9 mouse cellular contexts compared by ENCODE assay signal in genomic region chr14:24747471-24747795, GRCm38 (mm10).
DNase-seq lines count a peak whose midpoint lies in the region; ATAC-seq lines count a peak whose summit lies in the region.
"Had no signal": no experiment of that assay in that cellular context is flagged by ENCODE, and none has a peak within 500 bp of the region (broad histone marks: within the 10 kb centered on the region; RNA-seq: fewer than 3 reads in every experiment).

No protein-coding gene starts in this region.

- H3K4me2 ChIP-seq in heart, embryonic 14.5 days (ENCODE audit: low read length), result no peak overlapping the region
- no peak overlapping the region for H3K4me2 ChIP-seq in midbrain, embryonic 11.5 days

- H3K27ac ChIP-seq in heart, embryonic 14.5 days (replicated peaks in 1 of 2; ENCODE audit: control insufficient read depth in 1 of 2, insufficient read depth in 1 of 2, low read depth in 2 of 2, low read length in 2 of 2), result peak overlapping the region; percentile 85 to 88
- peak overlapping the region; percentile 7; the same call in 1 of the 2 replicates for H3K27ac ChIP-seq in midbrain, embryonic 10.5 days (replicated peaks)
- no peak overlapping the region for H3K27ac ChIP-seq in midbrain, embryonic 11.5 days (ENCODE audit: low read depth, low read length)
- peak overlapping the region; percentile 66 for H3K27ac ChIP-seq in limb, embryonic 10.5 days

- H3K9me3 ChIP-seq in heart, embryonic 14.5 days (ENCODE audit: control insufficient read depth, low read length), result no peaks in the 10 kb centered on the region
- no peaks in the 10 kb centered on the region for H3K9me3 ChIP-seq in midbrain, embryonic 10.5 days (replicated peaks)
- H3K9me3 ChIP-seq in midbrain, embryonic 11.5 days (ENCODE audit: control insufficient read depth, low read length), result no peaks in the 10 kb centered on the region
- H3K9me3 ChIP-seq in limb, embryonic 10.5 days (replicated peaks), result no peaks in the 10 kb centered on the region

- DNase-seq in heart, postnatal 25 days (ENCODE audit: low spot score), result no peak
- no peak for DNase-seq in midbrain, embryonic 10.5 days (ENCODE audit: low spot score)
- DNase-seq in midbrain, embryonic 11.5 days (ENCODE audit: low spot score, missing footprints), result no peak
- no peak for DNase-seq in limb, embryonic 10.5 days (ENCODE audit: low spot score)
- DNase-seq in T-cell, adult 2 months (ENCODE audit: low spot score), result no peak
- DNase-seq in Muller cell, postnatal 12 days (ENCODE audit: inconsistent ontology term), result no peak
- DNase-seq: cerebellum, adult 9-10 months; thymus, postnatal 36 days had no signal

- H3K27me3 ChIP-seq in heart, embryonic 14.5 days (ENCODE audit: control insufficient read depth, insufficient read depth, low read length), result no peaks in the 10 kb centered on the region
- H3K27me3 ChIP-seq in midbrain, embryonic 10.5 days (ENCODE audit: low read depth, poor library complexity, severe bottlenecking), result no peaks in the 10 kb centered on the region
- H3K27me3 ChIP-seq in midbrain, embryonic 11.5 days (ENCODE audit: control insufficient read depth, insufficient read depth, low read length), result no peaks in the 10 kb centered on the region
- H3K27me3 ChIP-seq in limb, embryonic 10.5 days (ENCODE audit: low read depth, poor library complexity, severe bottlenecking), result no peaks in the 10 kb centered on the region

- intact Hi-C loops in heart, postnatal 25 days (cut with DNase I), result no loop called here

- H3K4me3 ChIP-seq in heart, embryonic 14.5 days (ENCODE audit: control insufficient read depth in 1 of 2, insufficient read depth in 1 of 2, low read depth in 1 of 2, low read length in 2 of 2), result no peak overlapping the region
- H3K4me3 ChIP-seq in midbrain, embryonic 10.5 days, result no peak overlapping the region
- H3K4me3 ChIP-seq in midbrain, embryonic 11.5 days (ENCODE audit: low read depth, low read length), result no peak overlapping the region
- H3K4me3 ChIP-seq in limb, embryonic 10.5 days, result no peak overlapping the region

- no peaks in the 10 kb centered on the region for H3K36me3 ChIP-seq in heart, embryonic 14.5 days (ENCODE audit: control insufficient read depth, insufficient read depth, low read length)
- H3K36me3 ChIP-seq in midbrain, embryonic 10.5 days, result no peaks in the 10 kb centered on the region
- H3K36me3 ChIP-seq in midbrain, embryonic 11.5 days (ENCODE audit: control insufficient read depth, insufficient read depth, low read length), result no peaks in the 10 kb centered on the region; the same call in 1 of the 2 replicates
- no peaks in the 10 kb centered on the region for H3K36me3 ChIP-seq in limb, embryonic 10.5 days

- no peak overlapping the region for H3K9ac ChIP-seq in heart, embryonic 14.5 days (ENCODE audit: low read length)
- no peak overlapping the region for H3K9ac ChIP-seq in midbrain, embryonic 11.5 days (ENCODE audit: low read length)

- WGBS in heart, embryonic 14.5 days, result 50% methylated on average over 4 of the region's 4 CpGs
- WGBS in midbrain, embryonic 10.5 days, result 71% methylated on average over 4 of the region's 4 CpGs
- WGBS in midbrain, embryonic 11.5 days, result 71% methylated on average over 4 of the region's 4 CpGs
- 49% methylated on average over 4 of the region's 4 CpGs for WGBS in limb, embryonic 10.5 days

- peaks cover 24 to 53% of the 10 kb centered on the region in 2 experiments for H3K4me1 ChIP-seq in heart, embryonic 14.5 days (ENCODE audit: control insufficient read depth in 2 of 2, insufficient read depth in 2 of 2, low read length in 2 of 2)
- H3K4me1 ChIP-seq in midbrain, embryonic 10.5 days, result peaks cover 17% of the 10 kb centered on the region
- H3K4me1 ChIP-seq in midbrain, embryonic 11.5 days (ENCODE audit: control insufficient read depth, insufficient read depth, low read length), result no peaks in the 10 kb centered on the region
- H3K4me1 ChIP-seq in limb, embryonic 10.5 days, result peaks cover 27% of the 10 kb centered on the region

- no peak; the same call in 1 of the 2 replicates for ATAC-seq in heart, embryonic 14.5 days (ENCODE audit: insufficient number of reproducible peaks, insufficient read depth, low FRiP score, low read depth)
- no peak for ATAC-seq in midbrain, embryonic 11.5 days (ENCODE audit: low FRiP score)
